Mouse (Mus musculus) left cerebral cortex, postnatal 14 days (tissue): ENCODE measurements around the gene Rassf2. TPM values are rescaled to one million over a fixed set of nuclear protein-coding genes. Genes with fewer than 3 reads are reported as not detected.

ENCODE experiments used
- DNase-seq, 2 experiments: peaks; one replicate each; pipeline ENCODE4 v3.0.0; 2021 to 2022; ENCODE audit warnings: low spot score in 2 of 2, mixed read lengths in 1 of 2
- intact Hi-C: fragments of 180-260 bp; cut with DNase I; formaldehyde crosslinking; loops from one replicate; pipeline ENCODE4 v1.15.1; 2025
- long read RNA-seq, 2 experiments: library from polyadenylated mRNA; stranded (forward); transcript quantifications; one replicate each; pipeline ENCODE4 v2.0.0; 2021
- total RNA-seq, 2 experiments: library from RNA; stranded (reverse); gene quantifications; 2 replicates each; pipeline ENCODE4 v1.2.3; 2021

Rassf2 gene
- 10 to 100 TPM; 32.6 to 34.5 TPM for total RNA-seq
- long read RNA-seq, experiment 1, full-length matches to known transcripts: 11 of 30 reads
- long read RNA-seq, experiment 1, partial matches to known transcripts: 6 of 30 reads
- long read RNA-seq, experiment 1, other reads (novel, unspliced or antisense): 13 of 30 reads
- long read RNA-seq, experiment 2, full-length matches to known transcripts: 11 of 21 reads
- long read RNA-seq, experiment 2, partial matches to known transcripts: 2 of 21 reads
- long read RNA-seq, experiment 2, other reads (novel, unspliced or antisense): 8 of 21 reads

DNA sequence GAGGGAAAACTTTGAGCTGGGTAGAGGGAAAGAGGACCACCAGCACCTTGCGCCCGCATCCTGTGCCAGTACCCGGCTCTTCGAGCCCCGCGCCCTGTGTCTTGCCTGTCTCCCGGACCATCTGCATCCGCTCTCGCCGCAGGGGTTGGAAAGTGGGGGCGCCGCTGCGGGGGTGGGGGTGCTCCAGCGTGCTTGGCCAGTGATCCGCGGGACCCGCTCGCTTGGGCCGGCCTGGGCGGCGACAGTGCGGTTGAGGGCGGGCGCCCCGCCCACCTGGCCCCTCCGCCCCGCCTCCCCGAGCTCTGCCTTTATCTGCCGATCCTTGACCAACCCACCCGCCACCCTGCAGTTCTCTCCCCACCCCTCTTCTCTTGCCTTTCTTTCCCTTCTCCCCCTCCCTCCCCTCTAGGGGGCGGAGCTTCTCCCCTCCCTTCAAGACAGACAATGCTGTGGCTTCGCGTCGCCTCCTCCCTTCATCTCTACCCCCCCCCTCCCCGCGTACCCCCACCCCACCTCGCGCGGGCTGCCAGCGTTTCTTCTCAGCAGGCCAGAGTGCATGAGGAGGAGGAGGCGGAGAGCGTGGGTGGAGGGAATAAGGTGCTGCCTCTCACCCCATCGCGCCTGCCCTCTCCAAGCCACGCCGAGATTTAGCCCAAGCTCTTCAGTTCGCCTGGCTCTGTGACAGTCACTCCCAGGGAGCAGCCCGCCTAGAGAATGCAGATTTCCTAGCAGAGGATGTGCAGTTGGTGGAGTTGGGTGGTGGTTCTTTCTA is at the start of gene Rassf2:
Gene Rassf2, minus strand, starts transcription at position 613 of the 772 bp plus-strand sequence.
- peak; percentile 82 to 83 for DNase-seq

DNA sequence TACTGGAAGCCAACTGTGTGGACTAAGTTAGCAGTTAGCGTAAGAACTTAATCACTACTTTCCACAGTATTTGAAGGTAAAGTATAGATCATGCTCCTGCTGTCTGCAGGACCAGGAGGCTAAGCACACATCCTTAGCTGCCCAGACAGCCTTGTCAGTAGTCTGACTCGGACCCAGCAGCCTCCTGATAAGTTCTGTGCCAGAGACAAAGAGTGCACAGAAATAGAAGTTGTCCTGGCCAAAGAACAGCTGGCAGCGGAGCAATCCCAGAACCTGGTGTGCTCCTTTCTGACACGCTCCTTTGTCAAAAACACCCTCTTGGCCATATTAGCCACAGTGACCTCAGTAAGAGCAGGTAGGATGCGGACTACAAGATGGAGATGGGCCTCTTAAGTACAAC is 49.1 kb upstream of the Rassf2 start:
- intact Hi-C loops: no loop called here
- DNase-seq: no peak

More for the DNA sequence above, at the start of gene Rassf2:
- intact Hi-C loops: loop anchor here (5.0 kb wide), 1 partner anchor 43 kb away; no protein-coding TSS in a partner anchor

DNA sequence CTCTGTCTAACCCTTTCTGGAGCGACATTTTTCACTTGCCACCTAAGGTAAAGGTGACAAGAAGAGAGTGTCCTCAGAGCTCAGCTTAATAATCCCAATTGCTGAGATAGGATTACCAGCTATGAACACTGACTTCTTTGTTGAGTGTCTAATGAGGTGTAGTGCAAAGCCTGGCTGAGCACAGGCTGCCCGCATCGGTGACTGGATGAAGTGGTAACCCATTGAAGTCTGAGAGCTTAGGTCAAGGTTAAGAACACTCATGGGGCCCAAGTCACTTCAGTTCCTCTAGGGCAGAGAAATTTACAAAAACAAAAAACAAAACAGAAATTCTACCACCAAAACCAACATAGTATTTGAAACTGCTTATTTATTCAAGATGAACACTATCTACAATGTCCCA is 43.0 kb upstream of the Rassf2 start:
- no peak for DNase-seq
- intact Hi-C loops: no loop called here

DNA sequence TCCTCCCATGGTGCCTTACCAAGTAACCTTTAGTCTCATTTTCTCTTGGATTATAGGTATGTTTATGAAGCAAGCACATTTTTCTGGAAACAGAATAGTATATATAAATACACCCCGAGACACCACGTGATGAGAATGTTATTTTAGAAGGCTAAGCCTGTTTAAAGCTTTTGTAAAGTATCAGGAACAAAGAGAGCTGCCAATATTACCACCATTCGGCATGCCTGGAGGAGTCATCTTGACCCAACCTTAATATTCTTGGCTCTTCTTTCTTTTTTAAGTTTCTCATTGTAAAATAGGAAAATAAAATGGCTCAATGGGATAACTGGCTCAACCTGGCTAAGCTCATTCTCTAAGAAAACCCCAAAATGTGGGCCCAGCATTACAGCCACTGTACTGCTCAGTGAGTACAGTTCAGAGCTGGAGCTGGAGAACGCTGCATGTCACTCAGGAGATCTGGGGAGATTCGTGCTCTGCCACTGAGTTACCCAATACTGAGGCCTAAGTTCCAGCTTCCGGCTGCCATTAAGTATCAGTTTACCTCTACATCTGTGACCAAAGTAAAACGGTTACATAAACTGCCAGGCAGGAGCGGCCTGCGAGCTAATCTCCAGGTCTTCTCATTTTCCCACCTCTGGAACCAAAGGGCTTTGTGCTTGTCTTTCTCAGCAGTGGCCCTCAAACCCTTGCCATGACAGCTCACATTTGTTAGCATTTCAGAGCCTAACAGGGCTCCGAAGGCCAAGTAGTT is 40.1 kb upstream of the Rassf2 start:
- intact Hi-C loops: no loop called here
- DNase-seq: no peak

DNA sequence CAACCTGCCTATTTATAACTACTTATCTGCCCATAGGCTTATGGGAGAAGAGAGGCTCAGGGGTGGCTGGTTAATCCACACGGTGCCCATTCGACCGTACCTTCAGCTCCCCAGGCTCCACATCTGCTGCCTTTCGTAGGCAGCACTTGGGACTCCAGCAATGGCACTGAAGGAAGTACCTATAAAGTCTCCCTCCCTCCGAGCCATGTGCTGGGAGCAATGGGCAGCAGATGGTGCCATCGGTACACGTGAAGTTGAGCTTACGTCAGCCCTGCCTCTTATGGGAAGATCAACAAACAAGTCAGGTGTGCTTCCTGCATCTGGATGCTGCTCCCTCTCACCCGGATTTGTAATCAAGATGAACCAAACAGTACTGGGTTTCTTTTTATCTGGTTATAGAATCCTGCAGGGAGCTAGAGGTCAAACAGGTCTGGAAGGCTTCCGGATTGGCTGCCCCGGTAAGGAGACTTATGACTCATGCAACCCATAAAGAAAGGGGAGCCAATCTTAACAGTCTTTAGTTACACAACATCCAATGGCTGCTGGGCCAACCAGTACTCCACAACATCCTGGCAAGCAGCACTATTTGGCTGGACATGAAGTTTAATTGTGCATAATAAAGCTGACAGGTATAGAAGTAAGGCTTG is 34.2 kb upstream of the Rassf2 start:
- intact Hi-C loops: loop anchor here (5.0 kb wide), 1 partner anchor 33 kb away; no protein-coding TSS in a partner anchor
- DNase-seq: no peak

DNA sequence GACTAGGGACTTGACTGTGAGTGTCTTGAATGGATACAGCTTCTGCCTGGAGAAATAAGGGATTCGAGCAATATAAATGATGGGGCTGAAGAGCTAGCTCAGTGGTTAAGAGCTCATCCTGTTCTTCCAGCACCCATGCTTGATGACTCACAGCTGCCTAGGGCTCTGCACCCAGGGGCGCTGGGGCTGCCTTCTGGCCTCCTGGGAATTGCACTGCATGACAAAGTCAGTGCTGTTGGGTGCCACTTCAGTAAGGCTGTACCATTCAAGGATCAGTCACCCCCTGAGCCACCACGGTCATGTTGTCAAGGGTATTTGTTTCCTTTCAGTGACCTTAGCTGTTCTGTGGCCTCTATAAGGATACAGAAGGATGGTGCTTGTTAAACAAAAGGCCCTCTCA is 33.7 kb upstream of the Rassf2 start:
- no peak for DNase-seq
- intact Hi-C loops: loop anchor here (5.0 kb wide), 1 partner anchor 34 kb away; no protein-coding TSS in a partner anchor

DNA sequence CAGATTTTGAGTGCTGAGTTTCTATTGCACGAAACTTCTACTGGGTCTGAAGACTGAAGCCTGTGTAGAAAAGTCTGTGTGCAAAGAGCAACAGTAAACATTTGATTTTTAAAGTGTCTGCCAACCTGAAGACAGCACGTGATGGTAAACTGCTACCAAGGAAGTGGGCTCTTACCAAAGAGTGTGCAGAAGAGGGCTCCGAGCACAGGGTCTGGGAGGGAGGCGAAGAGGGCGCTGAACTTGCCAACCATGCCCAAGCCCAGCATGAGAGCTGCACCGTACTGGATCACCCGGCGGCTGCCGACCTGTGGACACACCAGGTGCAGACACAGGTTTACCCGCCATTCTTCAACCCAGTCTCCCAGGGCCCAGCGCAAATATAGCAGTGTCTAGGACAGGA is 31.8 kb upstream of the Rassf2 start:
- intact Hi-C loops: loop anchor here (5.0 kb wide), 1 partner anchor 35 kb away; no protein-coding TSS in a partner anchor
- DNase-seq: no peak

DNA sequence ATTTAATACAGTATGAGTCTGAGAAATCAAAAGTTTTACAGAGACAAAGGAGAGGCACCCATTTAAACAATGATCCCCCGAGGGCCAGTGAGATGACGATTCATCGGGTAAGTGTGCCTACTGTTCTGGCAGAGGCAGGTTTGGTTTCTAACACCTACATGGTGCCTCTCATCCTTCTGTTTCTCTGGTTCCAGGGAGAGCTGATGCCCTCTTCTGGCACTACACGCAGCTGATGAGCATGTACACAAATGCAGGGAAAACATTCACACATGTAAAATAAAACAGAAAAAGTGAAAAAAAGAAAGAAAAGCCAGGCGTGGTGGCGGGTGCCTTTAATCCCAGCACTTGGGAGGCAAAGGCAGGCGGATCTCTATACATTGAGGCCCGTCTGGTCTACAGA is 29.9 kb upstream of the Rassf2 start:
- DNase-seq: no peak
- intact Hi-C loops: loop anchor here (5.0 kb wide), 2 partner anchors 37 to 78 kb away; no protein-coding TSS in a partner anchor

DNA sequence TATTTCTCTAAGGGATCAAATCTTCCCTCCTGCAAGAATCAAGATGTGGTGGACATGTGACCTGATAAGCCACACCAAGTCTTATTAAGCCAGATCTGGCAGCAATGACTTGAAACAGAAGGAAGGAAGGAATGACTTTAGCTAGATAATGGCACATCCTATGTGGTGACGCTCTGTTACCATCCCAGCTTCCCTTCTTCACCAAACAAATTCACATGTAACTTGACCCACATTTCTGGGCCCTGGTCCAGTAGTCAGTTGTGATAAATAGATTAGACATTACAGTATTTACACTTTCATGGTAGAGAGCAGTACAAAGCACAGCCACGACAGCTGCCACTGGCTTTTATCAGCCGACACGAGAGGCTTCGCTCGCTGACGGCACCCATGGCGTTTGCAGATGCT is 25.3 kb upstream of the Rassf2 start:
- intact Hi-C loops: loop anchor here (5.0 kb wide), 1 partner anchor 73 kb away; no protein-coding TSS in a partner anchor
- no peak for DNase-seq

DNA sequence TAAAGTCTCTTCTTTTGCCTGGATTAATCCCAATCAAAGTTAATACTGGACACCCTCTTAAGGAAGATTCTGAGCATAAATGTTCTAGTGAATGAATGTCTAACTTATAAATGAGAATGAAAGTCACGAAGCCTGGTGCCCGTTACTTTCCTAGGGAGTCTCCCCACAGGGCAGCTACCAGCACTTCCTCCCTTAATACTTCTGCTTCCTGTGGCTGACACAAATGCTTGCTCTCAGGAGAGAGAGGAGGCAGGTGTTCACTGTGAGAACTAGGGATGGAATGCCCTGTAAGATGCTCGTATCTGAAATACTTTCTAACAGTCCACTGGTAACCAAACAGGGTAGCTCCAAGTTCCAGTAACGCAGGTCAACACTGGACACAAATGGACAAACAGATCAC is 23.8 kb upstream of the Rassf2 start:
- DNase-seq: no peak
- intact Hi-C loops: no loop called here

DNA sequence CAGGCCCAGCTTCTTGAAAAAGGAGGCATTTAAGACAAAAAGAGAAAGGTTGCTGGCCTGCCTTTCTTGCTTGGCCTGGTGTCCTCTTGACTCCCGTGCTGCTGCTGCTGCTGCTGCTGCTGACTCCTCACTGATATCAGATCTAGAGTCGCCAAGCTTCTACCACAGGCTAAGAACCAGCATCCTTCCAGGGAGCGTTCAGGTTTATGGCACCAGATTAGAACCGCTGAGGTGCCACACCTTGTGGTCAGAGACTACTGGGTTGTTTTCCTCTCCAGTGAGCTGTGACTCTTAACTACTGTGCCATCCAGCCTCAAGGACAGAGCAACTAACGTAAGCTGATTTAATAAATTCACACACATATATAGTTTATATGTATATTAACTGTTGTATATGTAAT is 21.7 kb upstream of the Rassf2 start:
- intact Hi-C loops: no loop called here
- no peak for DNase-seq

DNA sequence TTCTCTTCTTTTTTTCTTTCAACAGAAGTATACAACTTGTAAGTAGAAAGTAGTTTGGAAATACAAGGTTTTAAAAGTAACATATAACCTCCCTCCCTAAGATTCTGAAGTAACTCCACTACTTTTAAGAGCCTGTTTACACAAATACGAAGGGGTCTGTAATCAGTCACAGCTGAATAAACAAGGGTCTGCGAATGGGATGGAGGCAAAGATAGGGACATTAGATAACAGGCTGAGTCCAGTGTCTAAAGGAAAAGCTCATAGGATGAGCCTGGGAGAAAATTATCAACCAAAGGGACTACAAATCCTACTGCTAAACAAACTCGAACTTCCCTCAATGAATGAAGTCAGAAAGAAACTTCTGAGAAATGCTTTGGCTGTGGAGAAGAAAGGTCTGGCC is 19.9 kb upstream of the Rassf2 start:
- intact Hi-C loops: no loop called here
- DNase-seq: no peak

DNA sequence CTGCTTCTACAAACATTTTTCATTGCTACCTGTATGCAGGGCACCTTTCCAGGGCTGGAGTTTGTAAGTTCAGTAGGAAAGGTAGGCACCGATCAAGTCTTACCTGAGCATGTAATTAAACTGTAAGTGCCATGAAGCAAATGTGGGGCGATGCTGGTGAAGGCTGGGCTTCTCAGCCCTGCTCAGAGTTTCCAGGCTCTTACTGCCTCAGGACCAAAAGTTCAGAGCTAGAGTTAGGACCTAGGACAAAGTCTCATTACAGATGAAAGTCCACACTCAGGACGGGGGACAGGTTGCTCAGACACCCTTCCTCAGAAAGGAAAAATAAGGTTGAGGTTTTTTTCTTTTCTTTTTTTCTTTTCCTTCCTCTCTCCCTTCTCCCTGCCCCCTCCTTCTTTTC is 19.4 kb upstream of the Rassf2 start:
- intact Hi-C loops: no loop called here
- DNase-seq: no peak

DNA sequence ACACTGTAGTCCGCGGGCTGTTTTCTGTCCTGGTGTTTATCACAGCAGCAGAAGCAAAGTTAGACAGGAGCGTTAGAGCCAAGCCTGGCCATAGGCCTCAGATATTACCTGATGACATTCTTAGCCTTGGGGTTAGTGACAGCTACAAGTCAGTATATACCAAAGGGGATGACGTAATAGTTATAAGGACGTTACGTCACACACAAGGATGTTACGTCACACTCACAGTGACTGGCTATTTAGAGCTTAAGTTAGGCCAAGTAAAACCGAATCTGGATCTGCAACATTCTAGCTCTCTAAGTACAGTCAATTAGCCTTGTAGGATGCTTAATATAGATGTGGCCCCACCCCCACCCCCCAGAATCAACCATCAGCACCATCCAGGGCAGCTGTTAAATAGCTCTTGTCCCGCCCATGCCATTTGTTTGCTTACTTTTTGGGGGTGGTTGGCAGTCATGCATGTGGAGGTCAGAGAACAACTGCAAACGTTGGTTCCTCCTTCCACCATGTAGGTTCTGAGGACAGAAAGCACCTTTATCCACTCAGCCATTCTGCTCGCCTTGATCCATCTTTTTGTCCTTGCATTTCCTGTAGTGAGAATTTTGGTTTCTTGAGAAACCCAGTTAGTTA is 18.2 kb upstream of the Rassf2 start:
- DNase-seq: no peak
- intact Hi-C loops: no loop called here

DNA sequence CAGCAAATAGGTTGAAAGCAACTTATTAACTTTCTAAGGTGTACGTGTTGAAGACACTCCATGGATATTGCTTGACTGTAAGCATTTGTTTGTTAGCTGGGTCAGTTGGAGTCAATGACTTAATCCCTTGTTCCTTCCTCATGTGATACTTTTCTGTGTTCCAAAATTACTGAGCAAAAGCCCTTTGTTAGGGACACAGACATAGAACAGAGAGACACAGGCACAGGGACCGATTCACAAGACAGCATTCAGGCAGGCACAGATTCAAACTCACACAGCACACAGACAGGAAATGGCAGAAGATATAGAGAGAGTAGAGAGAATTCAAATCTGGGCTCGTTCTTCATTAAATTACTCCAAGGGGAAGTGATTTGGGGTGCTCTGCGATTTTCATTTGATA is 17.3 kb upstream of the Rassf2 start:
- no peak for DNase-seq
- intact Hi-C loops: no loop called here

DNA sequence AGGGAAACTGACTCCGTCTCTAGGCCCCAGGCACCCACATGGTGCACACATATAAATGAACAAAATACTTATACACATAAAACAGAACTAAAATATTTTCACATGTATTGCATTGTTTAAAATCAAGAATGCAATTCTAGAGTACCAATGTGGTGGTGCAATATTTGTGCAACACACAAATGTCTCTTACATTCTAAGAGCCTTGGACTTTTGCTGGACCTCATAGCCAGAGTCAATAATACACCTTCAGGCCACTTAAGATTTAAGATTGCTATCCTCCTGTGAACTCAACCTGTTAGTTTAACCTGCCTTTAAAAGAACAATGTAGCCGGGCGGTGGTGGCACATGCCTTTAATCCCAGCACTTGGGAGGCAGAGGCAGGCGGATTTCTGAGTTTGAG is 16.6 kb upstream of the Rassf2 start:
- intact Hi-C loops: no loop called here

DNA sequence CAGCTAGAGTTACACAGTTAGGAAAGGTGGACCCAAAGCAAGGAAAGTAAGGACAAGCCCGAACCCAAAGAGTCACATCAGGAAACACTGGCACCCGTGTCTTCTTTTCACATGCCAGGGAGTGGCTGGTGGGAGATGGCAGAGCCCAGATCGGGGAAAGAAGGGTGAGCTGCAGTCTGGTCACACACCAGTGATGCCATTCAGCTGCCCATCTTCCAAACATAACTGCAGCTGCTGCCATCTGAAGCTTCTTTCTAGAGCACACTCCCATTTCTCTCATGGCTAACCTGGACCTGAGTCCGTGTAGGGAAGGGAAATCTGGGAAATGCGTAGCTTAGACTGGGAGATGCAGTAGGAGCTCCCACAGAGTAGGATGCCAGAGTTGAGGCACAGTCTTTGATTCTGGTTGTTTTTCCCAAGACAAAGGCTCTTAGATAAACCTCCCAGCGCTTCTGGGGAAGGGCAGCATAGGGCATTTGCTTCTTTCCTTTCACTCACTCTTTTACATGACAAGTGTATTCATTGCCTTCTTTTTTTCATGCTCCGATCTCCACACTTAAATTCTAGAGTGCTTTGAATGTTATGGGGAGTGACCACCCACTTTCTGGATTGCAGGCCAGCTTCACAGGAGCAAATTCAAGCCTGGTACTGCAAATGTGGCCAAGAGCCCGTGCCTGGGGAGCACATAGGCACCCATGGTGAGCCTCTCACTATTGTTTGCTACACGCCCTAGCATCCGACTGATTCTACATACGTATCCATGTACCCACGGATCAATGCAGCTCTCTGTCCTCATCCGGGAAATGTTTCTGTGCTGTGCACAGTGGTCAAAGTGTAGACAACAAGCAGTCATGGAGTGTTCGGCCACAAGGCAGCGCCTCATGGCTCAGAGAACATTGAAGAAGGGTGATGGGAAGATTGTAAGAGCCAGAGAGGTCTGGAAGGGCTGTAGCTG is 14.5 kb upstream of the Rassf2 start:
- no peak for DNase-seq
- intact Hi-C loops: no loop called here

More for the DNA sequence above, 16.6 kb upstream of the Rassf2 start:
- no peak for DNase-seq

DNA sequence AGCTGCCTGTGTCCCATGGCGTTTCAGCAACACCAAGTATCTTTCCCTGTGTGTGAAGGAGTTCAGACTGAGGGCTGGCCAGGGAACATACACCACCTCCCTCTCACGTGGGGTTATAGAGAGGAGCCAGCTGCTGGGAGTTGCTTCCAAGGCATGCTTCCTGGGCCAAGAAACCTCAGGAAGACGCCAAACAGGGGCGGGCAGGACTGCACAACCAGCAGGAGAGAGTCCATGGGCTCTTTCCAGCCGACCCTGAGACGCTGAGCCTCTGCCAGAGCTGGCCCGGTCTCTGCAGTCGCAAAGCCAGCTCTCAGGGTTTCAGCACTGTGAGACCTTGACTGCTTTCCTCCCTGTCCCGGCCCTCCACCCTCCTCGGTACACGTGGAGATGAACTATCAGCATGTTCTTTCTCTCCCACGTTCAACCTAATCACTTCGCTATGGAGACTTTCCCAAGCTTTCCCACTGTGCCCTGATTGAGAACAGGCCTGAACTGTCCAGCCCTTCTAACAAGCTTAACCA is 13.1 kb upstream of the Rassf2 start:
- peak; percentile 54 to 60 for DNase-seq
- intact Hi-C loops: no loop called here
